Comparison of ENCODE assay signal across 1 mouse cellular context in the genomic region with DNA sequence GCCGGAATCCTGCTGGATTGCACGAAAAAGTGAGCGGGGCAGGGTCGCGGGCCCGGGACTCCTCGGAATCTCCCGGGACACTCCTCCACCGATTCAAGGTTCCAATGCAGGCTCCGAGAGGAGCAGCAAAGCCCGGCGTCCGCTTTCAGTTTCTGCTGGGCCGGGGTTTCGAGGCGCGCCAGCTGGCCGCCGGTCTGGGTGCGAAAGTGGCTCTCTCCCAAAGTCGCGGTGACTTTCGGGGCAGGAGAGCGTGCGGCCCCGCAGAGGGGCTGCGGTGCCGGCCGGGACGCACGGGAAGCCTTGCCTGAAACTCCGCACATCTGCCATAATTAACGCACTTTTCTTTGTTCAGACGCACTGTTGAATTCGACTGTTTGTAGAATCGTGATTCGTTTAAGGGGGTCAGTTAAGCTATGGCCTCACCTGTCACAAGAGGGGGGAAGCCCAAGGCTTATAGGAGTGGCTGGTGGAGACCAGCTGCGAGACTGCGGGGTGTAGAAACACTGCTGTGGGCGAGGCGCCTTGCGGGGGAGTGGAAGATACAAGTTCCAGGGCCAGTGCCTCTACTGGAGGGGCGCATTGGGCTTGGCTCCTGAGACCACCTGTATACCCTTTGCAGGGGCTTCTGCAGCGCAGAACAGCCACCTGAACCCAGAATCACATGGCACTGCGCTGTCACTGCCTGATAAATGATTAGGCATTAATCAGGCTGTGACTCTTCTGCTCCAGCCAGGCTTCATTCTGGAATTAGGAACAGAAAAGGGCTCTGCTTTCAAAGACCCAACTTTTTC.
TF ChIP-seq lines count a peak whose summit lies in the region.

No protein-coding gene starts in this region.

TF ChIP-seq in MEL, 35 proteins besides CTCF, POLR2A, EP300 and RAD21 (continued from another document):
- no peak for TF ChIP-seq USF2 (IDR thresholded peaks at IDR 0.05; ENCODE audit: borderline replicate concordance in 1 of 2, insufficient read depth in 1 of 2, low read depth in 1 of 2, low read length in 2 of 2)
